Mouse (Mus musculus) lung, embryonic 16.5 days (tissue): ENCODE measurements around the gene Cenpm. TPM values are rescaled to one million over a fixed set of nuclear protein-coding genes. Genes with fewer than 3 reads are reported as not detected.
"Not testable (repeated sequence)": the region's sequence is repeated elsewhere in the genome, so short reads cannot be mapped to it uniquely, and the experiment has no call there.

Experiments
- ATAC-seq: fragments of 200-750 bp; cut with Nextera tagmentation; 2 replicates; pipeline ENCODE4 v1.8.0; 2017; ENCODE audit warnings: low read depth, mild to moderate bottlenecking, moderate library complexity
- H3K27ac ChIP-seq: fragments of 300-500 bp; sonication (generic); 2 replicates; pipeline ENCODE4 v1.5.1; 2014; ENCODE audit warnings: mild to moderate bottlenecking, control low read depth, low read length
- H3K27me3 ChIP-seq: fragments of 300-500 bp; sonication (generic); 2 replicates; pipeline ENCODE4 v1.6.1; 2014; ENCODE audit warnings: low read depth, low read length, mixed read lengths; ENCODE audit not compliant: control insufficient read depth, insufficient read depth
- H3K36me3 ChIP-seq: fragments of 300-500 bp; sonication (generic); 2 replicates; pipeline ENCODE4 v1.6.1; 2014; ENCODE audit warnings: low read length; ENCODE audit not compliant: control insufficient read depth, insufficient read depth
- H3K4me1 ChIP-seq: fragments of 300-500 bp; sonication (generic); replicated peaks from 2 replicates; pipeline ENCODE4 v1.6.1; 2014; ENCODE audit warnings: low read length, mixed read lengths; ENCODE audit not compliant: control insufficient read depth, insufficient read depth
- H3K4me2 ChIP-seq: fragments of 300-500 bp; sonication (generic); 2 replicates; pipeline ENCODE4 v1.6.1; 2014; ENCODE audit warnings: low read depth, low read length, control low read depth
- H3K4me3 ChIP-seq: fragments of 300-500 bp; sonication (generic); 2 replicates; pipeline ENCODE4 v1.5.1; 2014; ENCODE audit warnings: mild to moderate bottlenecking, low read length, control low read depth
- H3K9ac ChIP-seq: fragments of 300-500 bp; sonication (generic); 2 replicates; pipeline ENCODE4 v1.6.1; 2014; ENCODE audit warnings: low read length, control low read depth
- H3K9me3 ChIP-seq: fragments of 300-500 bp; sonication (generic); 2 replicates; pipeline ENCODE4 v1.6.1; 2016; ENCODE audit warnings: low read length; ENCODE audit not compliant: control insufficient read depth
- WGBS: fragments of 180-500 bp; shearing (Covaris S2); extraction: QIAGEN DNeasy Blood & Tissue Kit; methylation state at CpG from one replicate; pipeline ENCODE4 v1.1.7; 2014; 5-methylcytosine and 5-hydroxymethylcytosine counted together
- polyA plus RNA-seq: library from polyadenylated mRNA; unstranded; fragments of >200 nt; fragmentation: Nextera tagmentation; extraction: Ambion mirVana; gene quantifications from 2 replicates; pipeline ENCODE4 v1.2.1, GENCODE M21; 2015

The Cenpm gene
- polyA plus RNA-seq, 1 experiment from 2014 or later = 65.1 TPM

- Histone ChIP-seq H3K9ac (no peak overlapping the region), H3K27me3 (no peaks in the 10 kb centered on the region), H3K9me3 (no peaks in the 10 kb centered on the region), H3K27ac (no peak overlapping the region), H3K4me3 (no peak overlapping the region), H3K4me2 (no peak overlapping the region), H3K4me1 (no peaks in the 10 kb centered on the region), H3K36me3 (no peaks in the 10 kb centered on the region)
- ATAC-seq = no peak
- 94% methylated on average over 3 of the region's 3 CpGs for WGBS
Measured at GRCm38 (mm10) chr15:82251579-82251978, 7.0 kb upstream of the Cenpm start.

- no peak for ATAC-seq
- Histone ChIP-seq H3K9me3 (no peaks in the 10 kb centered on the region), H3K4me2 (no peak overlapping the region), H3K27ac (no peak overlapping the region), H3K9ac (no peak overlapping the region), H3K27me3 (no peaks in the 10 kb centered on the region), H3K4me3 (no peak overlapping the region), H3K36me3 (no peaks in the 10 kb centered on the region), H3K4me1 (peaks cover 5% of the 10 kb centered on the region; the same call in 1 of the 2 replicates)
- 72% methylated on average over 3 of the region's 3 CpGs for WGBS
Measured at GRCm38 (mm10) chr15:82247131-82247776, 2.7 kb upstream of the Cenpm start.

GRCm38 (mm10) chr15:82244805-82245161 is 235 bp upstream of the Cenpm start:
- peak overlapping the region; percentile 80 for H3K4me3 ChIP-seq

GRCm38 (mm10) chr15:82243742-82244114 is 820 bp downstream of the Cenpm start:
- Histone ChIP-seq H3K36me3 (no peaks in the 10 kb centered on the region), H3K27me3 (no peaks in the 10 kb centered on the region), H3K9me3 (no peaks in the 10 kb centered on the region), H3K4me3 (peak overlapping the region; percentile 80), H3K4me1 (peaks cover 5% of the 10 kb centered on the region; the same call in 1 of the 2 replicates), H3K9ac (peak overlapping the region; percentile 78), H3K4me2 (peak overlapping the region; percentile 95), H3K27ac (peak overlapping the region; percentile 37; the same call in 1 of the 2 replicates)
- no peak for ATAC-seq
- 1% methylated on average over 12 of the region's 12 CpGs for WGBS

More at GRCm38 (mm10) chr15:82244805-82245161, 235 bp upstream of the Cenpm start:
- Histone ChIP-seq H3K9ac (peak overlapping the region; percentile 78), H3K4me2 (peak overlapping the region; percentile 95)
- H3K36me3 ChIP-seq, ATAC-seq, H3K9me3 ChIP-seq, H3K27ac ChIP-seq, H3K4me1 ChIP-seq, H3K27me3 ChIP-seq: not testable (repeated sequence)
- WGBS = 24% methylated on average over 9 of the region's 9 CpGs

GRCm38 (mm10) chr15:82243311-82243710 is 1.2 kb downstream of the Cenpm start:
- Histone ChIP-seq H3K27ac (no peak overlapping the region), H3K4me2 (peak overlapping the region; percentile 95), H3K4me3 (peak overlapping the region; percentile 80), H3K9ac (peak overlapping the region; percentile 78), H3K4me1 (peaks cover 5% of the 10 kb centered on the region; the same call in 1 of the 2 replicates), H3K27me3 (no peaks in the 10 kb centered on the region), H3K36me3 (no peaks in the 10 kb centered on the region), H3K9me3 (no peaks in the 10 kb centered on the region)
- 66% methylated on average over 3 of the region's 3 CpGs for WGBS
- ATAC-seq = no peak

- no peak overlapping the region for H3K4me2 ChIP-seq
- H3K4me1 ChIP-seq = no peaks in the 10 kb centered on the region
- 28% methylated on average over 5 of the region's 5 CpGs for WGBS
- no peaks in the 10 kb centered on the region for H3K36me3 ChIP-seq
- no peaks in the 10 kb centered on the region for H3K27me3 ChIP-seq
- H3K9me3 ChIP-seq = no peaks in the 10 kb centered on the region
- ATAC-seq = peak; percentile 70
- no peak overlapping the region for H3K27ac ChIP-seq
- no peak overlapping the region for H3K4me3 ChIP-seq
- no peak overlapping the region for H3K9ac ChIP-seq
Measured at GRCm38 (mm10) chr15:82236565-82236964, 8.0 kb downstream of the Cenpm start.

- Histone ChIP-seq H3K27me3 (no peaks in the 10 kb centered on the region), H3K36me3 (no peaks in the 10 kb centered on the region), H3K4me1 (no peaks in the 10 kb centered on the region), H3K9ac (no peak overlapping the region), H3K9me3 (no peaks in the 10 kb centered on the region), H3K4me2 (no peak overlapping the region), H3K27ac (no peak overlapping the region), H3K4me3 (no peak overlapping the region)
- WGBS = 48% methylated on average over 10 of the region's 10 CpGs
- ATAC-seq = peak; percentile 39; the same call in 1 of the 2 replicates
Measured at GRCm38 (mm10) chr15:82235661-82236060, 8.9 kb downstream of the Cenpm start.

GRCm38 (mm10) chr15:82232651-82233050 is 11.9 kb downstream of the Cenpm start:
- H3K4me3 ChIP-seq = no peak overlapping the region
- H3K9ac ChIP-seq = no peak overlapping the region
- no peaks in the 10 kb centered on the region; the same call in 1 of the 2 replicates for H3K4me1 ChIP-seq
- H3K27me3 ChIP-seq = no peaks in the 10 kb centered on the region
- no peak overlapping the region for H3K27ac ChIP-seq
- H3K9me3 ChIP-seq = no peaks in the 10 kb centered on the region
- H3K36me3 ChIP-seq = no peaks in the 10 kb centered on the region
- H3K4me2 ChIP-seq = no peak overlapping the region
- ATAC-seq = no peak
- 56% methylated on average over 4 of the region's 4 CpGs for WGBS

GRCm38 (mm10) chr15:82231591-82232378 is 12.8 kb downstream of the Cenpm start:
- WGBS = 60% methylated on average over 11 of the region's 11 CpGs
- no peaks in the 10 kb centered on the region for H3K9me3 ChIP-seq
- no peaks in the 10 kb centered on the region; the same call in 1 of the 2 replicates for H3K4me1 ChIP-seq
- H3K4me3 ChIP-seq = no peak overlapping the region
- no peak overlapping the region for H3K9ac ChIP-seq
- no peak overlapping the region for H3K27ac ChIP-seq
- ATAC-seq = no peak
- no peaks in the 10 kb centered on the region for H3K27me3 ChIP-seq
- no peaks in the 10 kb centered on the region for H3K36me3 ChIP-seq
- no peak overlapping the region for H3K4me2 ChIP-seq
